Mouse (Mus musculus) kidney, postnatal 0 days (tissue): ENCODE results near the gene Gm20532. TPM values are rescaled to one million over a fixed set of nuclear protein-coding genes. Genes with fewer than 3 reads are reported as not detected.

ENCODE experiments used
- ATAC-seq: fragments of 200-750 bp; cut with Nextera tagmentation; replicated peaks from 2 replicates; pipeline ENCODE4 v1.8.0; 2017; ENCODE audit warnings: low read depth, moderate number of reproducible peaks, moderate TSS enrichment, moderate library complexity; ENCODE audit not compliant: low FRiP score
- DNase-seq: peaks from one replicate; pipeline ENCODE4 v3.0.0-alpha.2; 2016; ENCODE audit warnings: low spot score
- H3K27ac ChIP-seq: fragments of 300-500 bp; sonication (generic); 2 replicates; pipeline ENCODE4 v1.5.1; 2014; ENCODE audit warnings: mild to moderate bottlenecking
- H3K27me3 ChIP-seq: fragments of 300-500 bp; sonication (generic); 2 replicates; pipeline ENCODE4 v1.6.1; 2014; ENCODE audit warnings: low read length, mixed read lengths; ENCODE audit not compliant: insufficient read depth
- H3K36me3 ChIP-seq: fragments of 300-500 bp; sonication (generic); 2 replicates; pipeline ENCODE4 v1.6.1; 2014; ENCODE audit warnings: low read length, mixed read lengths; ENCODE audit not compliant: insufficient read depth
- H3K4me1 ChIP-seq: fragments of 300-500 bp; sonication (generic); replicated peaks from 2 replicates; pipeline ENCODE4 v1.6.1; 2014; ENCODE audit warnings: antibody characterized with exemption, low read length, mixed read lengths; ENCODE audit not compliant: insufficient read depth
- H3K4me2 ChIP-seq: fragments of 300-500 bp; sonication (generic); 2 replicates; pipeline ENCODE4 v1.6.1; 2014; ENCODE audit warnings: mild to moderate bottlenecking, low read length, moderate library complexity, mixed read lengths
- H3K4me3 ChIP-seq: fragments of 300-500 bp; sonication (generic); replicated peaks from 2 replicates; pipeline ENCODE4 v1.5.1; 2014; ENCODE audit warnings: low read depth, low read length
- H3K9ac ChIP-seq: fragments of 300-500 bp; sonication (generic); 2 replicates; pipeline ENCODE4 v1.6.1; 2014; ENCODE audit warnings: low read depth, low read length
- H3K9me3 ChIP-seq: fragments of 300-500 bp; sonication (generic); replicated peaks from 2 replicates; pipeline ENCODE4 v1.6.1; 2016; ENCODE audit warnings: low read length, inconsistent platforms, mixed read lengths
- CTCF ChIP-seq: IDR thresholded peaks from 2 replicates; pipeline ENCODE4 v1.5.1; 2016; ENCODE audit warnings: antibody characterized with exemption, low read depth, mild to moderate bottlenecking, moderate library complexity
- WGBS: fragments of 180-500 bp; shearing (Covaris S2); extraction: QIAGEN DNeasy Blood & Tissue Kit; methylation state at CpG from one replicate; pipeline ENCODE4 v1.1.7; 2014; 5-methylcytosine and 5-hydroxymethylcytosine counted together
- polyA plus RNA-seq: library from polyadenylated mRNA; unstranded; fragments of >200 nt; fragmentation: Nextera tagmentation; extraction: Ambion mirVana; gene quantifications from 2 replicates; pipeline ENCODE4 v1.2.1, GENCODE M21; 2015

The Gm20532 gene
- polyA plus RNA-seq, 1 experiment from 2014 or later: not detected

GRCm38 (mm10) chr2:26553904-26554303, 32.5 kb upstream of the Gm20532 start:
- Histone ChIP-seq H3K27me3 (no peaks in the 10 kb centered on the region), H3K27ac (no peak overlapping the region), H3K4me2 (no peak overlapping the region), H3K9ac (no peak overlapping the region), H3K4me3 (no peak overlapping the region), H3K9me3 (no peaks in the 10 kb centered on the region), H3K36me3 (no peaks in the 10 kb centered on the region), H3K4me1 (peaks cover 8% of the 10 kb centered on the region)
- ATAC-seq: no peak
- no peak for DNase-seq
- WGBS: 66% methylated on average over 9 of the region's 9 CpGs
- no peak for TF ChIP-seq CTCF

GRCm38 (mm10) chr2:26555076-26555475, 31.4 kb upstream of the Gm20532 start:
- H3K4me3 ChIP-seq: no peak overlapping the region
- H3K9me3 ChIP-seq: no peaks in the 10 kb centered on the region
- WGBS: 76% methylated on average over 4 of the region's 4 CpGs
- H3K9ac ChIP-seq: no peak overlapping the region
- H3K36me3 ChIP-seq: no peaks in the 10 kb centered on the region
- H3K4me1 ChIP-seq: peaks cover 3% of the 10 kb centered on the region
- no peak overlapping the region for H3K27ac ChIP-seq
- ATAC-seq (no peak), DNase-seq (no peak)
- no peak for TF ChIP-seq CTCF
- no peaks in the 10 kb centered on the region for H3K27me3 ChIP-seq
- H3K4me2 ChIP-seq: no peak overlapping the region

GRCm38 (mm10) chr2:26556535-26556993, 29.9 kb upstream of the Gm20532 start:
- no peaks in the 10 kb centered on the region for H3K9me3 ChIP-seq
- H3K4me1 ChIP-seq: no peaks in the 10 kb centered on the region
- no peak overlapping the region for H3K4me2 ChIP-seq
- H3K36me3 ChIP-seq: no peaks in the 10 kb centered on the region
- H3K27ac ChIP-seq: no peak overlapping the region
- H3K9ac ChIP-seq: no peak overlapping the region
- WGBS: 29% methylated on average over 4 of the region's 4 CpGs
- no peak overlapping the region for H3K4me3 ChIP-seq
- H3K27me3 ChIP-seq: no peaks in the 10 kb centered on the region
- DNase-seq (no peak), ATAC-seq (no peak)
- no peak for TF ChIP-seq CTCF

GRCm38 (mm10) chr2:26560506-26560905, 25.9 kb upstream of the Gm20532 start:
- DNase-seq: no peak
- Histone ChIP-seq H3K4me1 (no peaks in the 10 kb centered on the region), H3K9ac (no peak overlapping the region), H3K9me3 (no peaks in the 10 kb centered on the region), H3K36me3 (no peaks in the 10 kb centered on the region), H3K4me3 (no peak overlapping the region), H3K27ac (no peak overlapping the region), H3K27me3 (no peaks in the 10 kb centered on the region), H3K4me2 (no peak overlapping the region)
- WGBS: 84% methylated on average over 5 of the region's 5 CpGs
- no peak for ATAC-seq
- TF ChIP-seq CTCF: no peak

GRCm38 (mm10) chr2:26561351-26562016, 25.0 kb upstream of the Gm20532 start:
- DNase-seq (peak; percentile 90), ATAC-seq (peak; percentile 51; the same call in 1 of the 2 replicates)
- WGBS: 30% methylated on average over 6 of the region's 6 CpGs
- Histone ChIP-seq H3K27ac (no peak overlapping the region), H3K4me1 (no peaks in the 10 kb centered on the region), H3K36me3 (no peaks in the 10 kb centered on the region), H3K9me3 (no peaks in the 10 kb centered on the region), H3K4me3 (no peak overlapping the region), H3K4me2 (no peak overlapping the region), H3K27me3 (no peaks in the 10 kb centered on the region), H3K9ac (no peak overlapping the region)
- peak; percentile 99 for TF ChIP-seq CTCF

GRCm38 (mm10) chr2:26566221-26566620, 20.2 kb upstream of the Gm20532 start:
- no peaks in the 10 kb centered on the region for H3K27me3 ChIP-seq
- H3K27ac ChIP-seq: no peak overlapping the region
- ATAC-seq (no peak), DNase-seq (peak; percentile 70)
- peak; percentile 74 for TF ChIP-seq CTCF
- 20% methylated on average over 4 of the region's 4 CpGs for WGBS
- no peak overlapping the region for H3K4me3 ChIP-seq
- H3K4me1 ChIP-seq: 0 out of 2 replicates have a peak, but pooled peaks cover 3% of the 10 kb centered on the region
- no peak overlapping the region for H3K9ac ChIP-seq
- no peaks in the 10 kb centered on the region for H3K9me3 ChIP-seq
- no peaks in the 10 kb centered on the region for H3K36me3 ChIP-seq
- no peak overlapping the region for H3K4me2 ChIP-seq

GRCm38 (mm10) chr2:26570034-26570433, 16.4 kb upstream of the Gm20532 start:
- Histone ChIP-seq H3K36me3 (no peaks in the 10 kb centered on the region), H3K9ac (no peak overlapping the region; the same call in 1 of the 2 replicates), H3K9me3 (no peaks in the 10 kb centered on the region), H3K4me2 (0 out of 2 replicates have a peak overlapping the region, but pooled peaks have one; percentile 4), H3K4me3 (no peak overlapping the region), H3K27ac (peak overlapping the region; percentile 82; the same call in 1 of the 2 replicates), H3K4me1 (peaks cover 18% of the 10 kb centered on the region), H3K27me3 (no peaks in the 10 kb centered on the region)
- peak; percentile 81 for TF ChIP-seq CTCF
- DNase-seq (peak; percentile 77), ATAC-seq (peak; percentile 35; the same call in 1 of the 2 replicates)
- 18% methylated on average over 3 of the region's 3 CpGs for WGBS
